In the genomic region with DNA sequence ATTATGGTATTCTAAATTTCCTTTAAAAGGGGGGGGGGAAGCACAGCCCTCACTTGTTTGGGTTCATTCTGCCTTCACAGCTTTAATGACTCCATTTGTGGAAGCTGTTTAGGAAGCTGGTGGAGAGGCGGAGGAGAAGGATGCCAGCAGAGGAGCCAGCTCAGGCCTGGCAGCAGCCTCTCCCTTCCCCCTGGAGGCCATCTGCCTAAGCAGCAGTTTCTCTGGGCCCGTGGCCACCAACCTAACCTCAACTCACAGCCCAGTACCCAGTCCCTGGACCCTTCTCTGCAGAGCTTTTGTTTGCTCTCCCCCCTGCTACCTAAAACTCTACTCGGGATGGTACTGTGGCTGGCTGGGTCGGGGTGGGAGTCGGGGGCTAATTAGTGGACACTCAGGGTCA, we compare ENCODE assay signal across 8 mouse cellular contexts. TPM values are rescaled to one million over a fixed set of nuclear protein-coding genes. Genes with fewer than 3 reads are reported as not detected.
DNase-seq lines count a peak whose midpoint lies in the region; ATAC-seq and TF ChIP-seq lines count a peak whose summit lies in the region.

No protein-coding gene starts in this region.

- intact Hi-C loops in heart, postnatal 25 days (cut with DNase I) = no loop called here

- whole genome bisulfite sequencing in heart, embryonic 12.5 days = 20% methylated on average over 5 of the region's 5 CpGs
- WGBS in neural tube, embryonic 14.5 days = 15% methylated on average over 5 of the region's 5 CpGs

- no peak for TF ChIP-seq POLR2A in embryonic fibroblast, embryonic 13.5 days (IDR thresholded peaks at IDR 0.05; ENCODE audit: low read depth, low read length)

- ATAC-seq in heart, embryonic 12.5 days (ENCODE audit: insufficient number of reproducible peaks, low FRiP score) = no peak
- ATAC-seq in neural tube, embryonic 14.5 days (ENCODE audit: low read depth) = no peak

- no peaks in the 10 kb centered on the region for H3K36me3 ChIP-seq in heart, embryonic 12.5 days
- no peaks in the 10 kb centered on the region for H3K36me3 ChIP-seq in neural tube, embryonic 14.5 days (ENCODE audit: control insufficient read depth, insufficient read depth, low read length)

- peak overlapping the region; percentile 70 for H3K4me3 ChIP-seq in heart, embryonic 12.5 days
- H3K4me3 ChIP-seq in embryonic fibroblast, embryonic 13.5 days (ENCODE audit: insufficient read depth, low read length) = peak overlapping the region; percentile 82
- peak overlapping the region; percentile 28 for H3K4me3 ChIP-seq in neural tube, embryonic 14.5 days (ENCODE audit: low read depth, low read length)

- no peaks in the 10 kb centered on the region for H3K9me3 ChIP-seq in heart, embryonic 12.5 days (replicated peaks)
- no peaks in the 10 kb centered on the region for H3K9me3 ChIP-seq in neural tube, embryonic 14.5 days (ENCODE audit: control insufficient read depth, low read length)

- H3K27ac ChIP-seq in heart, embryonic 12.5 days (ENCODE audit: poor library complexity, severe bottlenecking) = peak overlapping the region; percentile 100
- peak overlapping the region; percentile 92 for H3K27ac ChIP-seq in embryonic fibroblast, embryonic 13.5 days (ENCODE audit: insufficient read depth, low read length)
- no peak overlapping the region for H3K27ac ChIP-seq in neural tube, embryonic 14.5 days (ENCODE audit: low read depth, low read length)

- TF ChIP-seq CTCF in embryonic fibroblast, embryonic 13.5 days (IDR thresholded peaks at IDR 0.05; ENCODE audit: borderline replicate concordance, insufficient read depth, low read length) = peak; percentile 18; the same call in 1 of the 2 replicates

- no peaks in the 10 kb centered on the region for H3K27me3 ChIP-seq in heart, embryonic 12.5 days (replicated peaks)
- peaks cover 28% of the 10 kb centered on the region for H3K27me3 ChIP-seq in neural tube, embryonic 14.5 days (ENCODE audit: control insufficient read depth, insufficient read depth, low read length)

- DNase-seq in heart, postnatal 25 days (ENCODE audit: low spot score) = no peak
- DNase-seq in MN1 (ENCODE audit: low spot score) = peak; percentile 87
- peak; percentile 64 for DNase-seq in layer of hippocampus, adult 9-11 months
- no peak for DNase-seq in urinary bladder, adult 2 months (ENCODE audit: low spot score)
- no peak for DNase-seq in gastrocnemius, adult 8-10 months (ENCODE audit: low spot score in 2 of 2)

- peak overlapping the region; percentile 84 for H3K4me2 ChIP-seq in heart, embryonic 12.5 days
- H3K4me2 ChIP-seq in neural tube, embryonic 14.5 days (ENCODE audit: low read depth, low read length) = peak overlapping the region; percentile 62

- peak overlapping the region; percentile 92 for H3K9ac ChIP-seq in heart, embryonic 12.5 days
- H3K9ac ChIP-seq in neural tube, embryonic 14.5 days (replicated peaks; ENCODE audit: low read depth, low read length) = peak overlapping the region; percentile 41; the same call in 1 of the 2 replicates

- peaks cover 78% of the 10 kb centered on the region for H3K4me1 ChIP-seq in heart, embryonic 12.5 days (replicated peaks)
- peaks cover 18% of the 10 kb centered on the region for H3K4me1 ChIP-seq in embryonic fibroblast, embryonic 13.5 days (ENCODE audit: control insufficient read depth, insufficient read depth, low read length)
- peaks cover 20% of the 10 kb centered on the region; the same call in 1 of the 2 replicates for H3K4me1 ChIP-seq in neural tube, embryonic 14.5 days (ENCODE audit: control insufficient read depth, insufficient read depth, low read length)

RNA-seq across cellular contexts. Expression of gene Unc5b, which starts 4.1 kb away (rescaled TPM):
- polyA plus RNA-seq in heart, embryonic 12.5 days (2016; fragmentation: Nextera tagmentation; extraction: Ambion mirVana) = 18.4 and 18.7 TPM in 2 replicates
- 10 to 100 TPM; 15.2 to 18.4 TPM for total RNA-seq in heart, postnatal 25 days (2021)
- 101 and 119 TPM in 2 replicates for polyA plus RNA-seq in embryonic fibroblast, embryonic 13.5 days (2011; ENCODE audit: insufficient read length, low read depth, missing spikeins)
- 1.7 and 1.8 TPM in 2 replicates for polyA plus RNA-seq in neural tube, embryonic 14.5 days (2014; fragmentation: Nextera tagmentation; extraction: Ambion mirVana)
- polyA plus RNA-seq in urinary bladder, adult 2 months (2012; rRNA removed) = 17.5 and 28.8 TPM in 2 replicates
- 1 to 10 TPM; 1.1 to 2.4 (median 1.8) TPM for total RNA-seq in gastrocnemius, adult 8-10 months (2022)

Comparison
In these comparisons a context has a peak if more than half of its experiments do, and no peak if none do; other contexts are left out.
1. H3K4me3 ChIP-seq: peak in every context shown above with its lines; median percentile 82 in embryonic fibroblast, embryonic 13.5 days; 70 in heart, embryonic 12.5 days; 28 in neural tube, embryonic 14.5 days.
2. DNase-seq: peak in MN1 (single experiment) and layer of hippocampus, adult 9-11 months (single experiment); none in heart, postnatal 25 days (single experiment), urinary bladder, adult 2 months (single experiment) and gastrocnemius, adult 8-10 months (0 of 2).